Mouse (Mus musculus) left cerebral cortex, adult 8-10 months (tissue): ENCODE results near the gene Fam192a. TPM values are rescaled to one million over a fixed set of nuclear protein-coding genes. Genes with fewer than 3 reads are reported as not detected.

Experiments used
- DNase-seq, 2 experiments: peaks; one replicate each; pipeline ENCODE4 v3.0.0; 2022; ENCODE audit warnings: low spot score in 2 of 2
- total RNA-seq, 4 experiments: library from RNA; stranded (reverse); gene quantifications; 2 replicates each; pipeline ENCODE4 v1.2.4; 2022

The Fam192a gene
- total RNA-seq, 4 experiments from 2014 or later: 31.5 to 40.6 (median 38.9) TPM

DNA sequence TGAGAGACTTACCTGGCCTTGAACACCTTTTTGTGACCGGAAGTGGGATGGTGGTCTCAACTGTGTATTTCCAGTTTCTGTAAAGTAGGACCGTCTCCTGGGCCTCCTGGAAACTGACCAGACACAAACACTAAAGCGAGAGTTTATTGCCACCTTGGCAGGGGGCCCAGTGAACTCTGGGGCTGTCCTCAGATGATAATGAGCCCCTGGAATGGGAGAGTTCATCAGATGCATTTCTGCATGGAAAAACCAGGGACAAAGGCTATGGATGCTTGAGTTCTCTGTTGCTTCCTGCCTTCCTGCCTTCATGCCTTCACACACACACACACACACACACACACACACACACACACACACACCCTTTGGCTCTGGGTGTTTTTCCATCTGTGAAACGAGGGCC lies 67.2 kb downstream of the Fam192a start:
- no peak for DNase-seq

DNA sequence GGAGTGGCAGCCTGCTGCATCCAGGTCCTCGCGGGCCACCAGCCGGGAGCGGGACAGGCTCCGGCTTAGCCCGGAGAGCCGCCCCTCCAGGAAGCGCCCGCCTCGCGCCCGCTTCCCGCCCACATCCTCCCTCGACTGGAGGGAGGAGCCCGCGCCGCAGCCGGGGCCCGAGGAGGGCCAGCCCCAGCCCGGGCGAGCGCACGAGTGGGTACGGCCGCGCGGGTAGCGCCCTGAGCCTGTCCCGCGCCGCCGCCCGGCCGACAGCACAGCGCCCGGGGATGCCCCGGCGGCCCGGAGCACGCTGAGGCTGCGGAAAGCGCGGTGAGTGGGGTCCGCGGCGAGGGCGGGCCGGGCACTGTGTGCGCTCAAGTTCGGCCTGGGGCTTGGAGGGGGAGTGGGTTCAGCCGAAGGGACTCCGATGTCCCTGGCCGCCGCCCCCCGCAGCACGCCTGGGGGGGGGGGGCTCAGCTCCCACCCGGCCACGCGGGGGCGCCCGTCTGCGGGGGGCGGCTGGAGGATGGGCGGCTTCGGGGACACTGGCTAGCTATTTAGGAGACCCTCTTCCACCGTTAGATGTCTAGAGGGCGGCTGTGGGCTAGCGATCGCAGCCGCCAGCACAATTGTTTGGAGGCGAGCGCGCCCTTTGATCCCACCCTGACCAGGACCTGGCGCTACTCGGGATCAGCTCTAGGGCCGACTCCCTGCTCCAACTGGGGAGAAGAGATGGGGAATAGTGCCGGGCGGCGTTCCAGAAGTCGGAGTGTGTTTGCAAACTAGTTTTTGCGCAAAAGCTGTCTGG lies 68.7 kb downstream of the Fam192a start, which contains the start of gene Cpne2:
Cpne2 (plus strand) TSS at position 118 of the 799 bp plus-strand sequence.
- DNase-seq: no peak

DNA sequence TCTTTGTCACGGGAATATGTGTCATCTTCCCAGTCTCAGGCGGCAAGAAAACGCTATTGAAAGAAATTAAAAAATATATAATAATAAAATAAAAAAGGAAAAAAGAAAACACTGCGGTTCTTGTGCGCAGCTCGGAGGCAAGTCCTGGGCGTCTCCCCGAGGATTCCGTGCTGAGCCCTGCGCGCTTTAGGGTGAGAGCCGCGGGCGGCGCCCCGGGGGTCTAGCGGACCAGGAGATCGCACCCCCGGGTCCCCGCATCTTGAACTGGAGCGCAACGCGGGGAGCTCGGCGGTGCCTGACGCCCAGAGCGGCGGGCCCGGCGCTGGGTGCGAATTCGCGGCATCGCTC lies 69.3 kb downstream of the Fam192a start:
- DNase-seq: no peak

DNA sequence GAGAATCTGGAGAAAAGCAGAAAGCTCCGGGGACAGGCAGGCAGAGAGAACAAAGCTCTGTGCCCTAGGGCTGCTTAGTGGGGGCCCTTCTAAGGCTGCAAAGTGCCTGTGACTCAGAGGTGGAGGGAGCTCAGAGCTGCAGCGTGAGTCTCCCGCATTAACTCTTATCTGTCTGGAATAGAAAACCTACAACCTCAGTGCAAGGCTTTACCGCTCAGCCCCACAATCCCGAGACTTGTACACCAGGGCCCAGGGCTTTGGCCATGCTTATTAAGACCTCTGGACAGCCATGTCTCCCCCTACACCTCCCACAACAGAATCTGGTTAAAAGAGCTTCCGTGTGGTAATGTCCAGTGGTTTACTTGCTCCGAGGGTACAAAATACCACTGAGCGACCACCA lies 69.8 kb downstream of the Fam192a start:
- DNase-seq: no peak

DNA sequence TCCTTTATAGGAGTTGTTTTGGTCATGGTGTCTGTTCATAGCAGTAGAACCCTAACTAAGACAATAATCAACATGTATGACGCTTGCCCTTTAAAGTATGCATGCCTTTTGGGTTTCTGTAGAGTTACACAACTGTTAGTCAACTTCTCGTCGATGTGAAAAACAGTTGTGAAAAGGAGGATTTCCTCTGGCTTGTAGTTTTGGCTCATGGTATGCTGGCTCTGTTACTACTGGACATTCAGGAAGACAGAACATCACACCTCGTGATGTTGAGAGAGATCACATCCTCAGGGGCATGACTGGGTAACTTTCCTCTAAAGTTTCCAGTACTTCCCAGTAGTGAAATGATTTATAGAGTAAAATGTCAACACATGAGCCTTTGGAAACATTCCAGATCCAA lies 71.2 kb downstream of the Fam192a start:
- DNase-seq: no peak

DNA sequence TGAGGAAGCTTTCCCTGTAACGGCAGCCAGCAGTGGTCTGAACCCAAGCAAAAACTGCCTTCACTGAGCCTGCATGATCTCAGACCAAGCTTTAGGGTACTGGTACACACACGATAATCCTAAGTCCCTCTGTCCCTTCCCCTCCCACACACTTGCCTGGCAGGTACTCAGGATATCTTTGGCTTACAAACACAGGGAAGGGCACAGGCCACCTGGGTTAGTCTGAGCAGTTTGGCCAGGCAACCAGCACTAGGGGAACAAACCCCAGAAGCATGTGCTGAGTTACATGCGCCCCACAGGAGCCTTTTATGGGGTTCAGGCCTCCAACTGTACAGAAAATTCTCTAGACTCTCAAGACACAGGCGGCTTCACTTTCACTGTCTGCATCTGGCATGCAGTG lies 71.9 kb downstream of the Fam192a start:
- DNase-seq: no peak

DNA sequence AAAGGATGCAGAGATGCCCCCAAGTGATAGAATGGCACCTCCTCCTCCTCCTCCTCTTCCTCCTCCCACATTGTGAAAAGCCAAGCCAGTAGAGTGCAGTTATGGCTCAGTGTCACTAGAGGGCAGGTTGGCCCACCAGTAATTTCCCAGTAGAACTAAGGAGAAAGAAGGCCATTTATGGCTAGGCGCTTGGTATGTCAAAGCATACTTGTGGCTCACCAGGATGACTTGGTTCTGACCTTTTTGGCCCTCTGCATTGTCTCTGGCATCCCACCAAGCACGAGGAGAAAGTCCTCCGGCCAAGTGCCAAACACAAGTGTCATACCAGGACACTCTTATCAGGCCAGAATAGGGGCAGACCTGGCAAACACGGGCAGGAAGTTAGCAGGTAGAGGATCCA lies 73.6 kb downstream of the Fam192a start:
- DNase-seq: no peak

DNA sequence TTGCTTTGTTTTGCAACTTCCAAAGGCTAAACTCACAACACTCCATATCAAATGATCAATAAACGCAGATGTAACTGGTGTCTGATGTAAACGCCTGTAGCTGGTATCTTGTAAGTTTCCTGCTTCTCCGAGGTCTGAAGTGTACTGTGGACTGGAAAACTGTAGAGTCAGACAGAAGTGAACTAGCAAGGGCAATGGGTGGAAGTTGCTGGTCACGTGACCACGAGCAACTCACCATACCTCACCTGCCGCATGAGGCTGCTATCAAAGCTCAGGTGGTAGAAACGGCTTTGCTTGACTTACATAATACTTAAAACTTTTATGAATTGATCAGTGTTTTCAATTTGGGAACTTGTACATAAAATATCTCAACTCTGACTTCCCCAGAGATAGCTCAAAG lies 74.6 kb downstream of the Fam192a start:
- no peak for DNase-seq

DNA sequence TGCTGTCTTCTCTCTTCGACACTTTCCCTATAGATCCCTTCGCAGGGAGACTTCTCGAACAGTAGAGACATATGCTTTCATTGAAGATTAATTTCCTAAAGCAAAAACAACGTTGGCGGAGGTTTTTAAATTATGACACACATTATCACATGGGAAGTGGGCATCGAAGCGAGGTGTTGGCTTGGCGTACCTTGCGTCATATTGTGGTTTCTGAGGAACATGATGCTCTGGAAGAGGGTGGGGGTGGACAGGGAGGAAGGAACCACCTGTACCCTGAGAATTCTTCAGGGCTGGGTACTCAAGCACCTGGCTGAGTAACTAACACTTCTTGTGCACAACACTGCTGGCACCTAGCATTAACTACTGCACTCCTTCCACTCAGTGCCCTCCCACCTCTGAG lies 77.2 kb downstream of the Fam192a start:
- DNase-seq: no peak

Other genes starting within 250 kb of the Fam192a start
- 10 to 100 TPM; 68.9 to 76.1 (median 73.2) TPM for gene Herpud1, start 215.6 kb downstream of the Fam192a start, total RNA-seq
- gene Nlrc5, start 167.6 kb downstream of the Fam192a start, total RNA-seq: 1 to 10 TPM in 3 of 4 experiments, under 1 TPM in 1; 0.81 to 3.7 (median 2.6) TPM
- 10 to 100 TPM; 20.1 to 28.9 (median 23.6) TPM for gene Cpne2, start 69.0 kb downstream of the Fam192a start, total RNA-seq
- gene Rspry1, start 60 bp downstream of the Fam192a start, total RNA-seq: 10 to 100 TPM; 26.5 to 29.5 (median 28.4) TPM
- gene Arl2bp, start 64.6 kb upstream of the Fam192a start, total RNA-seq: 100 to 1,000 TPM; 141 to 161 (median 143) TPM
- 10 to 100 TPM; 50.9 to 65.5 (median 55.6) TPM for gene Pllp, start 94.3 kb upstream of the Fam192a start, total RNA-seq
- gene Ccl22, start 143.6 kb upstream of the Fam192a start, total RNA-seq: under 1 TPM in 3 of 4 experiments, not detected in 1; 0.22 to 0.72 (median 0.39) TPM
- 100 to 1,000 TPM; 417 to 480 (median 456) TPM for gene Cx3cl1, start 170.0 kb upstream of the Fam192a start, total RNA-seq
- gene Ccl17, start 208.5 kb upstream of the Fam192a start, total RNA-seq: 10 to 100 TPM in 1 of 4 experiments, 1 to 10 TPM in 3; 8.3 to 13.8 (median 9.6) TPM
- 100 to 1,000 TPM in 1 of 4 experiments, 10 to 100 TPM in 3; 75.6 to 104 (median 90.6) TPM for gene Coq9, start 236.3 kb upstream of the Fam192a start, total RNA-seq
- 10 to 100 TPM; 70.8 to 75.9 (median 72.0) TPM for gene Ciapin1, start 236.4 kb upstream of the Fam192a start, total RNA-seq